Mouse (Mus musculus): ENCODE measurements around the gene Nin. TPM values are rescaled to one million over a fixed set of nuclear protein-coding genes. Genes with fewer than 3 reads are reported as not detected.

Gene Nin
- total and polyA plus RNA-seq, 3 experiments: 29.0 to 51.7 (median 37.2) TPM

- Histone ChIP-seq H3K27ac (ENCODE audit: insufficient read depth, low read depth) (no peak overlapping the region), H3K4me3 (replicated peaks in 1 of 3; ENCODE audit: low read depth in 2 of 3, low read length in 2 of 3, poor library complexity in 1 of 3) (no peak overlapping the region), H3K4me1 (ENCODE audit: control insufficient read depth in 1 of 2, insufficient read depth in 2 of 2) (peaks cover 6 to 70% of the 10 kb centered on the region in 2 experiments; a peak in 3 of 4 replicates), H3K4me2 (ENCODE audit: insufficient read depth, low read depth, poor library complexity, severe bottlenecking) (no peak overlapping the region), H3K9ac (ENCODE audit: insufficient read depth, low read depth) (no peak overlapping the region), H3K27me3 (replicated peaks) (no peaks in the 10 kb centered on the region), H3K79me2 (replicated peaks; ENCODE audit: control insufficient read depth, extremely low read depth, insufficient read depth, poor library complexity, severe bottlenecking) (peaks cover 7% of the 10 kb centered on the region; the same call in 1 of the 2 replicates), H3K9me3 (replicated peaks; ENCODE audit: low read length) (no peaks in the 10 kb centered on the region), H3K36me3 (replicated peaks in 1 of 2; ENCODE audit: control insufficient read depth in 1 of 2, insufficient read depth in 1 of 2, low read length in 1 of 2) (peaks cover 30 to 58% of the 10 kb centered on the region in 2 experiments)
- TF ChIP-seq GABPA (IDR thresholded peaks at IDR 0.05; ENCODE audit: insufficient replicate concordance, low read depth, low read length) (no peak), ZKSCAN1 (IDR thresholded peaks at IDR 0.05; ENCODE audit: borderline replicate concordance, low read depth, low read length) (no peak), ZMIZ1 (IDR thresholded peaks at IDR 0.05; ENCODE audit: low read depth, low read length) (no peak), JUN (IDR thresholded peaks at IDR 0.05; ENCODE audit: insufficient read depth, low read depth, low read length) (no peak), MEF2A (IDR thresholded peaks at IDR 0.05; ENCODE audit: borderline replicate concordance, low read depth, low read length) (no peak), RCOR1 (conservative IDR thresholded peaks at IDR 0.05; ENCODE audit: low read depth, low read length) (no peak), NRF1 (IDR thresholded peaks at IDR 0.05; ENCODE audit: low read depth, low read length) (no peak), EP300 (IDR thresholded peaks at IDR 0.05; ENCODE audit: low read length) (no peak), E2F4 (IDR thresholded peaks at IDR 0.05; ENCODE audit: insufficient replicate concordance, low read depth, low read length) (no peak), NELFE (IDR thresholded peaks at IDR 0.05; ENCODE audit: low read depth, low read length) (no peak), MYC (IDR thresholded peaks at IDR 0.05; ENCODE audit: low read depth, low read length) (no peak), RAD21 (IDR thresholded peaks at IDR 0.05; ENCODE audit: low read depth, low read length) (no peak), ZC3H11A (IDR thresholded peaks at IDR 0.05; ENCODE audit: low read depth, low read length) (no peak), MAFK (IDR thresholded peaks at IDR 0.05; ENCODE audit: insufficient replicate concordance, low read length) (no peak), KAT2A (IDR thresholded peaks at IDR 0.05; ENCODE audit: insufficient replicate concordance, low read length) (no peak), CHD1 (IDR thresholded peaks at IDR 0.05; ENCODE audit: low read depth, low read length) (no peak), UBTF (IDR thresholded peaks at IDR 0.05; ENCODE audit: low read depth, low read length) (no peak), ETS1 (conservative IDR thresholded peaks at IDR 0.05; ENCODE audit: low read depth, low read length) (no peak), TCF12 (IDR thresholded peaks at IDR 0.05; ENCODE audit: low read depth, low read length) (no peak), MXI1 (IDR thresholded peaks at IDR 0.05; ENCODE audit: low read depth, low read length) (no peak)
- dilution Hi-C loops (cut with MboI; ENCODE audit: extremely low pct_ligation_motif_present, extremely low pct_unique_long_range_greater_than_20kb, low sequenced_read_pairs) (no loop called here), in situ Hi-C loops (cut with MboI; ENCODE audit: low pct_ligation_motif_present, low pct_unique_long_range_greater_than_20kb, low sequenced_read_pairs) (no loop called here)
- DNase-seq (ENCODE audit: extremely low read depth): no peak
Observed at GRCm38 (mm10) chr12:69973666-69974065, 139.9 kb downstream of the Nin start.

DNA sequence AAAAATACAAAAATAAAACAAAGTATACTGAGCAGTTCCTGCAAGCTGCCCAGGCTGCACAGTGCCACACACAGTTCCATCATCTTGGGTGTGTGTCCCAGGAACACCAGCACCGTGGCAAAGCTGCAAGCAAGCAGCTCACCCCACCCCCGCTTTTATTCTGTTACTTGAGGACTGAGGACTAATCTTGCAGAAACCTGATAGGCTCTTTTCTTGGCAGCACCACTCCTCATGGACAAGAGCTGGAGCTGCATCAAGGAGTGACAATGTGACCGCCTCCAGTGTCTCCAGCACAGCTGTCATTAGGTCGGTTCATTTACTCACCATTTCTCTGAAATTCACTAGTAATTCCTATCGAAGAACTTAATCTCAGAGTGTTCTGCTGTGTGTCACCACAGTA lies 145.4 kb downstream of the Nin start:
- H3K27me3 ChIP-seq (replicated peaks): no peaks in the 10 kb centered on the region
- H3K79me2 ChIP-seq (replicated peaks; ENCODE audit: control insufficient read depth, extremely low read depth, insufficient read depth, poor library complexity, severe bottlenecking): no peaks in the 10 kb centered on the region; the same call in 1 of the 2 replicates
- peaks cover 6 to 30% of the 10 kb centered on the region in 2 experiments; a peak in 3 of 4 replicates for H3K4me1 ChIP-seq (ENCODE audit: control insufficient read depth in 1 of 2, insufficient read depth in 2 of 2)
- no peak overlapping the region for H3K4me2 ChIP-seq (ENCODE audit: insufficient read depth, low read depth, poor library complexity, severe bottlenecking)
- DNase-seq (ENCODE audit: extremely low read depth): no peak
- H3K9ac ChIP-seq (ENCODE audit: insufficient read depth, low read depth): no peak overlapping the region
- H3K27ac ChIP-seq (ENCODE audit: insufficient read depth, low read depth): no peak overlapping the region
- peaks cover 50 to 85% of the 10 kb centered on the region in 2 experiments for H3K36me3 ChIP-seq (replicated peaks in 1 of 2; ENCODE audit: control insufficient read depth in 1 of 2, insufficient read depth in 1 of 2, low read length in 1 of 2)
- H3K4me3 ChIP-seq (replicated peaks in 1 of 3; ENCODE audit: low read depth in 2 of 3, low read length in 2 of 3, poor library complexity in 1 of 3): no peak overlapping the region
- in situ Hi-C loops (cut with MboI; ENCODE audit: low pct_ligation_motif_present, low pct_unique_long_range_greater_than_20kb, low sequenced_read_pairs) (no loop called here), dilution Hi-C loops (cut with MboI; ENCODE audit: extremely low pct_ligation_motif_present, extremely low pct_unique_long_range_greater_than_20kb, low sequenced_read_pairs) (no loop called here)
- TF ChIP-seq TCF12 (IDR thresholded peaks at IDR 0.05; ENCODE audit: low read depth, low read length) (no peak), E2F4 (IDR thresholded peaks at IDR 0.05; ENCODE audit: insufficient replicate concordance, low read depth, low read length) (no peak), NELFE (IDR thresholded peaks at IDR 0.05; ENCODE audit: low read depth, low read length) (no peak), MAFK (IDR thresholded peaks at IDR 0.05; ENCODE audit: insufficient replicate concordance, low read length) (no peak), GABPA (IDR thresholded peaks at IDR 0.05; ENCODE audit: insufficient replicate concordance, low read depth, low read length) (no peak), RCOR1 (conservative IDR thresholded peaks at IDR 0.05; ENCODE audit: low read depth, low read length) (no peak), MEF2A (IDR thresholded peaks at IDR 0.05; ENCODE audit: borderline replicate concordance, low read depth, low read length) (no peak), RAD21 (IDR thresholded peaks at IDR 0.05; ENCODE audit: low read depth, low read length) (no peak), ELF1 (IDR thresholded peaks at IDR 0.05; ENCODE audit: low read depth, low read length) (no peak), USF1 (IDR thresholded peaks at IDR 0.05; ENCODE audit: low read depth, low read length) (no peak), IRF4 (IDR thresholded peaks at IDR 0.05; ENCODE audit: low read depth, low read length) (no peak)
- H3K9me3 ChIP-seq (replicated peaks; ENCODE audit: low read length): no peaks in the 10 kb centered on the region

Measured in CH12.LX (cell line).